Mouse (Mus musculus): ENCODE measurements around the gene Ksr1. TPM values are rescaled to one million over a fixed set of nuclear protein-coding genes. Genes with fewer than 3 reads are reported as not detected.

The Ksr1 gene
- 10.0 and 10.8 TPM in 2 replicates for total RNA-seq (2021)
- long read RNA-seq, experiment 1, partial matches to known transcripts: 0 of 3 reads
- long read RNA-seq, experiment 1, other reads (novel, unspliced or antisense): 3 of 3 reads
- long read RNA-seq, experiment 2, partial matches to known transcripts: 0 of 4 reads
- long read RNA-seq, experiment 2, other reads (novel, unspliced or antisense): 4 of 4 reads

DNA sequence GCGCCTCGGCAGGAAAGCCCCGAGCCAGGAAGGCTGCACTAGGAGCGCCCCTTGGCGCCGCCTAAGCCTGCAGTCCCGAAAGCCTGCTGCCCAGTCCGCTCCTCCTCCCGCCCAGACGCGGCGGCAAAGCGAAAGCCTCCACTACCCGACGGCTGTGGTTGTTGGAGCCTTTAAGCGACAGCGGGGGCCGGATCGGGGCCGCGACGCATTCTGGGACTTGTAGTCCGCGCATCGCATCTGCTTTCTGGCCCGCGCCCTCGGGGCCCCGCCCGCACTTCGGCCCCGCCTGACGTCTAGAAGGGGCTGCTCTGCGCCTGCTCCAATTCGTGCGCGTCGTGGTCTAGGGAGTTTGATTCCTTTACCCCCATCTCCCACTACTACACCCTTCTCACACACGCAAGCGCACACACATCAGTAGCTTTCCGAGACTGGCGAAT is at the start of gene Ksr1:
TSS of gene Ksr1 (minus strand) at position 77 of the 437 bp plus-strand sequence.
- peak; percentile 95 for DNase-seq

DNA sequence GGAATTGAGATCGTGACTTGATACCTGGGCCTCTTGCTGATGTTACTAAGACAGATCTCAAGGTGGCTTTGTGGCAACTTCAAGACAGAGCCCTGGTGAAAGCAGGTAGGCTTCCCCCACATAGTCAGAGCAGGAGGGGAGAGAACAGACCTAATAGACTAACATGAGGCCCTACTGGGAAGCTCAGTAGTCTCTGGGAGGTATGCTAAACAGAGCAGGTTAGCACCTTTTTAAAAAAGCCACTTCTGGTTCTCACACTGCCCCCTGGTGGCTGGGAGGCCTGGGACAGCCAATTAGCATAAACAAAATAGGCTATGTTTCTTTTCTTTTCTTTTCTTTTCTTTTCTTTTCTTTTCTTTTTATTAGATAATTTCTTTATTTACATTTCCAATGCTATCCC is 46.0 kb upstream of the Ksr1 start:
- peak; percentile 56 for DNase-seq

DNA sequence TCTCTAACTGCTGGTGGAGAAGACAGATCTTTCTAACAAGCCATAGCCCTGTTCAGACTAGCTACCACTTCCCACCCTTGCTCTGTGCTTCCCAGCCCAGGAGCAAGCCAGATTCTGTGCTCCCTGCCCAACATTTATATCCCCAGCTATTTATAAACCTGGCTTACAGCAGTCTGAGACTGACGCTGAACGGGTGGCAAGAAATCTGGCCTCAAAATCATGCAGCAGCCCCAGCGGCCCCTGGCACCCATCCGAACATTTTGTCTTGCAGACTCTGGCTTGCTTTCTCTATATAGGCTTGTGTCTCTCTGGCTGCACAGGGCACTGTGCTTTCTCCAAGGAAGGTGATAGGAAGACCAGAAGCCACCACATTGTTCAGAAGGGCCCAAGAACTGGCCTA is 45.0 kb upstream of the Ksr1 start:
- peak; percentile 36 for DNase-seq

DNA sequence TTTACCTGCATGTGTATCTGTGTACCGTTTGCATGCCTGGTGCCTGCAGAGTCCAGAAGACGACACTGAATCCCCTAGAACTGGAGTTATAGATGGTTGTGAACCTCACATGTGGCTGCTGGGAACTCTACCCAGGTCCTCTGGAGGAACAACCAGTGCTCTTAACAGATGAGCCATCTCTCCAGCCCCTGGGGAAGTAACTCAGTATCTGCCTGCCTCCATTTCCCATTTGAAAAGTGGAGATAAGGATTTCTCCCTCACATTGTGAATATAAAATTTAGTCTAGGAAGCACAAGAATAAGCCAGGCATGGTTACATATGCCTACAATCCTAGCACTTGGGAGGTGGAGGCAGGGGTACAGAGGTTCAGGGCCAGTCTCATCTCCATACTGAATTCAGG is 44.0 kb upstream of the Ksr1 start:
- no peak for DNase-seq

DNA sequence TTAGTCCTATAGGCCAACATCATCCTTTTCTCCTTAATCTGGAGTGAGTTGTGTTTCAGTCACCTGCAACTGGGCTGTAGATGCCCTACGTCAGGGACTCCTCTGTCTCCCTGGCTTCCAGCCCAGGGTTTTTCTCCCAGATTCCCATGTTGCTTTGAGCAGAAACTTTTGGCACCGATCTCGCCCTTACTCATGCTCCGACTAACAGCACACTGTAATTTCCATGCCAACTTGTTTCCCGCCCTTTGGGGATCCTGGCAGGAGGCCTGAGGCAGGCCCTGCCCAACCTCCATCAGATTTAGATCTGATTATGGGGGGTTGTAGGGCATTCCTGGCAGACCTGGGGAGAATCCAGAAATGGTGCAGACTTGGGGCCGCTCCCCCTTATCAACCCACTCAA is 42.0 kb upstream of the Ksr1 start:
- peak; percentile 93 for DNase-seq

DNA sequence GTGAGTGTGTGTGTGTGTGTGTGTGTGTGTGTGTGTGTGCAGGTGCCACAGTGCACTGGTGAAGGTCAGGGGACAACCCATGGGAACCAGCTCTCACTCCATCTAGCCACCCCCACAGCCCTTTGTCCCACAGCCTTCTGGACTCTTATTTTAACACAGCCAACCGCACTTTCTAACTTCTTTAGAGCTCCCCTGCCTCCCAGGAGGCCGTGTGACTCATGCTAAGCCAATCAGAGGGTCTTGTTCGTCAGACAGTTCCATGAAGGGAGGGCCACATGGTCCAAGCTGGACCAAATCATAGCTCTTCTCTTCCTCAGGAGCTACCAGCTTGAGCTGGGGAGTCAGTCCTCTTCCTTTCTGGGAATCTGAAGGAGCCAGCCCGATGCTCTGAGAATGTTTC is 41.1 kb upstream of the Ksr1 start:
- DNase-seq: no peak

DNA sequence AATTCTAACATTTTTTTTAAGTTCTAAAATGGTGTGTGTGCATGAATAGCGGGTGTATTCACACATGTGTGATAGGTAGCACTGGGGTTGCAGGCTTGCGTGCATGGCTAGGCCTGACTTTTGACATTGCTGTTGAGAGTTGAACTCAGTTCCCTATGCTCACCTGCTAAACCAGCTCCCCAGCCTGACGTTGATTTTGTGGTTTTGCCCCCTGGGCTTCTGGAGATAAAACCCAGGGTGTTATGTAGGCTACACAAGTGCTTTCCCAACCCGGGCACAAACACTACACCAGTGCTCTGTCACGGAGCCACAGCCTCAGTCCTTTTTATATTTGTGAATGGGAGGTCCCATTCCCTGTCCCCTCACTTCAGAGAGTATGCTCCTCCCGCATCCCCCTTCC is 39.5 kb upstream of the Ksr1 start:
- DNase-seq: no peak

DNA sequence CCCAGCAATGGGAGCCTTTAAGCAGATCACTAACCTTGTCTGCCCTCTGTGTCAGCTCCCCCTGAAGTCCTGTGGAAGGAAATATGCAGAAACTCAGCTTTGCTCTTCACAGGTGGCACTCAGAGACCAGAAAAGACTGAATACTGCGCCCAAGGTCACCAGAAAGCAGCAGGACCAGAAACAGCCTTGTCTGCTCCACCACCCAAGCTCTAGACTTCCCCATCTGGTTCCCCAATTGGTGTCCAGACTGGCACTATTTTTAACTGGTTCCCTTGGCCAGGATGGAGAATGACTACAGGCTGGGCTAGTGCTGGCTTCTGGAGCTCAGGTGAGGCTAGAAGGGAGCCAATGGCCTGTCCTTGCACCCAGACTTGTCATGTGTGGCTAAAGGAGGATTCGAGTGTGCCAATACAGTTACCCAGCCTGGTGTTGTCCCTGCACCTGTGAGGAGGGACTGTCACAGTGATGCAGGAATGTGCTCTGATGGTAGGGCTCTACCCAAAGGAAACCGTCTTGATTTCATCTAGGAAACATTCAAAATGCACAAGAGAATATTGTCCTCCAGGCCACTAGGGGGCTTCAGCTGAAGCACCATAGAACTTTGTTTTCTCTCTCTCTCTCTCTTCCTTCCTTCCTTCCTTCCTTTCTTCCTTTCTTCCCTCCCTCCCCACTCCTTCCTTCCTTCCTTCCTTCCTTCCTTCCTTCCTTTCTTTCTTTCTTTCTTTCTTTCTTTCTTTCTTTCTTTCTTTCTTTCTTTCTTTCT is 38.1 kb upstream of the Ksr1 start:
- DNase-seq: no peak

DNA sequence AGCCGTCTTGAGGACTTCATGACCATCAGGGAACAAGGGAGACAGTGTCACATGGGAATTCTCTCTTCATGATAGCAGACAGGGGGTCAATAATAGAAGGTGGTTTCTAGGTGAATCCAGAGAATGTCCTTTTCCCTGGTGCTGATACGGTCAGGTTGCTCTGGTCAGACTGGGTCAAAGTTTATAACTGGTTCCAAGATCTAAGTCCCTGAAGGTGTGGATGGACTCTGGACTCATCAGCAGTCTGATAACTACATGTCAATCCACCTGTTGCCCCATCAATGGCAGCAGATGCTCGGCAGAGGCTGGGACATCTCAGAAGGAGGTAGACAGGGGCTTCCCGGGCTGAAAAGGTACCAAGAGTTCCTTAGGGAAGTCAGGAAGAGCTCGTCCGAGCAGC is 37.2 kb upstream of the Ksr1 start:
- no peak for DNase-seq

DNA sequence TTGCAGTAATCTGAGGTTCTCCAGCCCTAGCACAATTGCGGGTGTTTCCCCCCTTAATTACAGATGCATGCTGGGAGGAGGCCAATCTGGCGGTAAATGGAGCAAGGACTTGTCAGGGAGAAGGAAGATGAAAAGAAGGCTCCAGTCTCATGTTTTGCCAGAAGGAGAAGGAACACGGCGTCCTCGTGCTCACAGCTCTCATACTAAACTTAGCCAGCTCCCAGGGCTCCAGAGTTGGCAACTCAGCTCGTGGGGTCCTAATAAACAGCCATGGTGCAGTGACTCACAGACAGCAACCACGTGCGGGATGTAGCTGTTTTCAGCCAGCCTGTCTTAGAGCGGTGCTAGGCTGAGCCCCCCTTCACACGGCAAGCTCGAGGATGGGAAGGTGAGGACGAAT is 36.7 kb upstream of the Ksr1 start:
- DNase-seq: peak; percentile 27

DNA sequence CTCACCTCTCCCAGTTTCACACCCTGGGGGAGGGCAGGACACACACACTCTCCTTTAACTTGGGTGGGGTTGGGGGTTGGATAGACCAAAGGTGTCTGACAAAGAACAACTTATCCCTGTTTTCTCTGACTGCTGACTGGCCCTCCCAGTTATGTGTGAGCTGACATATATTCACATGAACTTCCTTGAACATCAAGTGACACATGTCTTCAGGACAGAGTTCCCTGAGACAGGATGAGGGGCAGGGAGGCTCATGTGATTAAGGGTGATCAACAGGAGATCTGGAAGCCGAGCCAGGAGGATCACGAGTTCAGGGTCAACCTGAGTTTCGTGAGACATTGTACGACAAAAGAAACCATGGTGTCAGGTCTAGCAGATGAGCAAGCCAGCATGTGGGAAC is 35.7 kb upstream of the Ksr1 start:
- DNase-seq: no peak

DNA sequence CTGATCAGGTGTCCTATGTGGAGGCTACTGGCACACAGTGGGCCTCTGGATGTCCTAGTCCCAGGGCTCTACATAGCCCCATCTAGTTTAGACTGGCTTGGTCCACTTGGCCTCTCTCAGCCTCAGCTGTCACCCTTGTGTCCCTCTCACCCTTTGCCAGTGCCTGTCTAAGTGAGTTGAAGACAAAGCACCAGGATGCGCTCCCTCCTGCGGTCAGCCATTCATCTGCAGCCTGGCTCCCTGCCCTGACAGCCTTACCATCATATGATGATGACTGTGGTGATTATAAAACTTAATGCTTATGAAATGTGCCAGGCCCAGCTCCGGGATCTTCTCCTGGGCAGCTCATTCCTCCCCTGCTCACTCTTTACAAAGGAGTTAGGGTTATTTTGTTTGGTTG is 30.5 kb upstream of the Ksr1 start:
- peak; percentile 57 for DNase-seq

DNA sequence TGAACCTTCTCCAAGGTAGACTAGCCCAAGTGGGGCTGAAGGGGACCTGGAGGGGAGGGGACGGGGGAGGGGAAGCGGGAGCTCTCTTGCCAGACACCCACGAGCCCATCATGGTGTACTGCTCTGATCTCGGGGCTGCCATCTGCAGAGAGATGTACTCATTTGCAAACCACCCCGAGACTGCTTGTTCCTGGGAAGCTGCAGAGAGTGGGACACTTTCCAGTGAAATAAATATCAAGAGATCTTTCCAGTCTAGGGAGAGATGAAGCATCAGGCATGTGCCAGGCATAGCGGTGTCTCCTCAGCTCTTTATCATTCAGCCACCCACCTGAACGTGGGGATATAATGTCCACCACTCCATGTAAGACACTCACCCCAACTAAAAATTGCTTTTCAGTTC is 25.8 kb upstream of the Ksr1 start:
- no peak for DNase-seq

DNA sequence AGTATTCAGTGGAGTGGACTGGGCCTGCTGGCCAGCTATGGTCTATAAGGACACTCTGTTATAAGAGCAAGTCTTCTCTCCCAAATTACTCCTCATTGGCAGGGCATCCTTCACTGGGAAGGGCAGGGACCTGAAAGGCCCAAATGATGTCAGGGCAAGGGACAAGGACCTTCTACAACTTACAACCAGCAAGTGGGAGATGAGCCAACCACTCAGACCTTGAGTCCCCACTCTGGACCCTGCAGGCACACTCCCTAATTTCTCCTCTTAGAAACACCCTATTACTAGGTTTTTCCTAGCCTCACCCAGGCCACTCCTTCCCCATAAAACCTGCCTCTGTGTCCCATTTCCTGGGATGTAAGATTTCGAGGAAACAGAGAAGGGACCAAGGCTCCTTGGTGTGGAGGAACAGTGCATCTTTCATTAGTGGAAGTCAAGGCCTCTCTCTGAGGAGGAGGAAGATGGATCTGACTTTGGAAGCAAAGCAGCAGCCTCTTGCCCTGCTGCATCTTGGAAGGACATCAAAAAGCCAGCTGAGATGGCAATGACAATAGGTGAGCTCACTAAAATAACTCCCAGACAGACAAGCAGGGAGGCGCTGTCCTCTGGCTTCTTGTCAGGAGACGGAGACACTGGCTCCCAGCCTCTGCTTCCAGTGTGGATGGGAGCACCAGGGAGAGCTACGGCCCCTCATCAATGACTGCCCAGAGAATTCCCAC is 20.5 kb upstream of the Ksr1 start:
- peak; percentile 28 for DNase-seq

DNA sequence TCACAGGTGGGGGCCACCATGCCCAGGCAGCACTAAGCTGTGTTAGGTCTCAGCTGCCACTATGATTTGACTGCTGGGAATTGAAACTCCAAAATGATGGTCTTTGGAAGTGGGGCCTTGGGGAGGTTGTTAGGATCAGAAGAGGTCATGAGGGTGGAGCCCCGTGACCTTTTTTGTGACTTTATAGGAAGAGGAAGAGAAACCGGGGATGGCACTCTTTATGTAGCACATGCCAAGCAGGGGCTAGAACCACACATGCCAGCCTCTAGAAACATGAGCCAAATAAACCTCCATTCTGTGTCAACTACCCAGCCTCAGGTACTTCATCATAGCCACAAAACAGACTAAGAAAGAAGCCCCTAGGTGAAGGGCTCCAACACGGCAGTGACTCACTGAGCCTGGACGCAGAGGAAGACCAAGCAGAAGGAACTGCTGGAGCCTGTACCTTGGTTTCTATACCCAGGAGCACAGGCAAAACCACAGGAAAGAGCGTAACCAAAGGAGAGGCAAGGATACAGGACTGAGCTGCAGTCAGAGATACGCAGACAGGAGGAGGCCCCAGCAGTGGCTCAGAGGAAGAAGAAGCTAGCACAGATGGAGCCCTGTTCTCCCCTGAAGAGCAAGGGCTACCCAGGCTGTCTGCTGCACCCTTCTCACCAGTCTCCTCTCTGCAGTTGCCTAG is 15.0 kb upstream of the Ksr1 start:
- no peak for DNase-seq

DNA sequence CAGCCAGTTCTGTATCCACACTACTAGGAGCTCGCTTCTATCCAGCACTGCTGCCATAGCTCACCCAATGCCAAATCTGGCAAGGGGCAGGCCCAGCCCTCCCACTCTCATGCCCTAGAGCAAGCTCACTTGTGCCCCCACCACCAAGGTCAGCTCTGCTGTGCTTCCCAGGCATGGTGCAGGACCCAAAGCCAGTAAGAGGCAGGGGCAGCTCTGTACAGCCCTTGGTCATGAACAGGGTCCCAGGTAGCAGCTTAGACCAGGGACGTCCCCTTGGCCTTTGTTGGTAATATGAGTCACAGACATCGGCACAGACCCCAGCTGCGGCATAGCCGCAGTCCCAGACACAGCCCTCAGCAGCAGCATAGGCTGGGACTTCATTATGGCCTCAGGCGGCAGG is 13.9 kb upstream of the Ksr1 start:
- DNase-seq: no peak

DNA sequence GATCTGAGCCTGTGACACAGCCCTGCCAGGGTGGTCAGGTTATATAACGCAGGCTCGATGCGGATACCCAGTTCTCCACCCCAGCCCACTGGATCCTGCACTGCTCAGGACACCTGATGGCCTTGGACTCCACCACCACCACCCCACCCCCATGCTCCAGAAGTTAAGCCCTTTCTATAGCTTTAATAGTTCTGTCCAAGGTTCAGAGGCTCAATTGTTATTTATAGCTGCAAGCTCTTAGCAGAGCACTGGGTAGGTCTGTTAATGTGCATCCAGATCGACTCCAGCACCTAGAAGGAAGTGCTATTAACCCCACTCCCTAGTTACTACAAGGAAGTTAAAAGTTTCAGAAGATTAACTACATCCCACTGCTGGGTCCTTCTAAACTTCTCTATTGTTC is 11.5 kb upstream of the Ksr1 start:
- DNase-seq: no peak

DNA sequence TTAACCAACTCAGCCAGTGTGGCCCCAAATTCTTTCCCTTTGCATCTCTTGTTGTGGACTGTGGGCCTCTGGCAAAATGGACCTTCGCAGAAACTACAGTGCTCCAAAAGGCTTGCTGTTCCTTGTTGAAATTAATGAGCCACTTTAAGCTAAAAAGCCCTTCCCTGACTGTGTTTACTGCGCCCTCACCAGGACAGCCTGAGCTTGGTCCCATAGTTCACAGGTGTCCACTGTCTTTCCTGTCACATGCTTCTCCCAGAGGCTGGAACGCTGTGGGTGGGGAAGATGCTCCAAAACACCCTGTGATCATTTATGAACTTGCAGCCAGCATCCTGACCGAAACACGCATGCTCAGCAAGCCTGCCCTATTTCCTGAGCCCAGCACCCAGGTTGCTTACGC is 9.1 kb upstream of the Ksr1 start:
- DNase-seq: no peak

DNA sequence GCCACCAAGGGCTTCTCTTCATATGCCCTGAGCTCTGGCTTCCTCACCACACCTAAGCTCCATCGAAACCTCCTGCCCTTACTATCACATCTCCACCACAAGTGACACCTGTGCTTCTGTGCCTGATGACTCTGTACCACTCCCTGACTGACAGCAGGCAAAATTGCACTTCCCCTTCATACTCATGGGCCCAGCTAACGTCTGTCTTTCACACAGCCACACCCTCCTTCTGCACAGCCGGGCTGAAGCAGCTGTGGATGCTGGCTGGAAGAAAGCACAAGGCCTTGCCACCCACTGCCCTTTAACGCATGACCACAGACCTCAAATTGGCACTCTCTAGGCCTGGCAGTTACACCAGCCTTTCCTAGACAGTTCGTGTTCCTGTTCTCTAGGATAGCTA is 6.5 kb upstream of the Ksr1 start:
- DNase-seq: no peak

DNA sequence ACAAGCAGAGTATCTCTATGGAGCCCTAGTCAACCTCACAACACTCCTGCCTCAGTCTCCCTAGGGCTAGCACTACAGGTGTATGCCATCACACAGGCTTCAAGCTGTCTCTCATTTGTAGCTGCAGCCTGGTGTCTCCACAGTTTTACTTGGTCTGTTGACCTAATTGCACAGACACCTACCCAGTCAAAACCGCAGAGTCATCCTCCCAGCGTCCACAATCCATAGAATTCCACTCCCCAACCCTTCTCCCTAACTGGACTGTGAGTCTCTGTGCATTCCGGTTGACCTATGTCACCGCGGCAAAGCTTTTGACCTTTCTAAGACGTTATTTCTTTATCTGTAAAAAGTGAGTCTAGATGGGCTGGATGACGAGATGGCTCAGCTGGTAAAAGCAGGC is 5.7 kb upstream of the Ksr1 start:
- no peak for DNase-seq

DNA sequence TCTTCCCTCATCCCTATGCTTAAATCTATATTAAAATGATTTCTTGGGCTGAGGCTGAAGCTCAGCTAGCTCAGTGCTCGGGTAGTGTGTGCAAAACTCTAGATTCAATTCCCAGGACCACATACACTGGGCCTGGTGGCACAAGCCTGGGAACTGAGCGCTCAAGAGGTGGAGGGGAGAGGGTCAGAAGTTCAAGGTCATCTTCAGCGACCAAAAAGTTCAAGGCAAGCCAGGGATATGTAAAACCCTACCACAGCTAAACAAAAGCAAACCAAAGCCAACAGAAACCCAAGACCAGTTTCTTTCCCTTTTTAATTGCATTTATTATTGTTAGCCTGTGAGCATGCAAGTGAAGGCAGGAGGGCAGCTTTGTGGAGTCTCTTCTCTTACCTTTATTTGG is 4.1 kb upstream of the Ksr1 start:
- DNase-seq: no peak

DNA sequence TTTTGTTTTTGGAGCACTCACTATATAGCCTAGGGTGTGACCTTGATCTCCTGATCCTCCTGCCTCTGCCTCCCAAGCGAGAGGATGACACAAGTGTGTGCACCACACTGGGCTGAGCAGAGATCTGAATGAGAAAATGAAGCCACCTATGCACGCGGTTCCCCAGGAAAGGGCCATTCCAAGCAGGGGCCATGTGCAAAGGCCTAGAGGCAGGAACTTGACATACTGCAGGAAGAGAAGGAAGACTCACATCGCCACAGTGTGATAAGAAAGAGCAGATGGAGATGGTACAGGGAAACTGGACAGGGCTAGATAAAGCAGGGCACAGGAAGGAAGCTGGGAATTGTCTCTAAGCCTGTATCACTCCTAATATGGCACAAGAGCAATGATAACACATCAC is 3.1 kb upstream of the Ksr1 start:
- DNase-seq: no peak

DNA sequence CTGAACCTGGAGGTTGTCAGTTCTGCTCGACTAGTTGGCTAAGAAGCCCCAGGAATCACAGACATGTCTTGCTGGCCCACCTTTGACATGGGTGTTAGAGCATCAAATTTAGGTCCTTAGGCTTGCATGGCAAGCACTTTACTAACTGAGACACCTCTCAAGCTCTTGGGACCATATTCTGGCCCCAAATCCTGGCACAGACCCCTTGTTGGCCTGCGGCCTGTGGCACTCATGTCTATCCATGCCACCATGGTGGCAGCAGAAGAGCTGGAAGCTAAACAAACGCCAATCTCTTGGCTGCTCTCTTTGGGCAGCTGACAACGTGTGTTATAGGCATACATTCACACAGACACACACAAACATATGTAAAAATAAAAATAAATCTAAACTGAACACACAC is 2.6 kb upstream of the Ksr1 start:
- peak; percentile 49 for DNase-seq

All from adrenal gland, postnatal 14 days (tissue).